In genomic region chr4:116149812-116150155, GRCm38 (mm10) we compare ENCODE assay signal across 8 mouse cellular contexts. TPM values are rescaled to one million over a fixed set of nuclear protein-coding genes. Genes with fewer than 3 reads are reported as not detected.
DNase-seq lines count a peak whose midpoint lies in the region; ATAC-seq and TF ChIP-seq lines count a peak whose summit lies in the region.

No protein-coding gene starts in this region.

- no peak for TF ChIP-seq CTCF in intestine, postnatal 0 days (IDR thresholded peaks at IDR 0.05; ENCODE audit: low read depth)

- H3K4me1 ChIP-seq in lung, embryonic 15.5 days = peaks cover 14% of the 10 kb centered on the region
- peaks cover 21% of the 10 kb centered on the region for H3K4me1 ChIP-seq in embryonic facial prominence, embryonic 15.5 days
- H3K4me1 ChIP-seq in intestine, postnatal 0 days (replicated peaks; ENCODE audit: control insufficient read depth, insufficient read depth, low read length) = no peaks in the 10 kb centered on the region
- peaks cover 7% of the 10 kb centered on the region for H3K4me1 ChIP-seq in neural tube, embryonic 14.5 days (ENCODE audit: control insufficient read depth, insufficient read depth, low read length)

- DNase-seq in lung, postnatal 25 days (ENCODE audit: low spot score) = no peak
- DNase-seq in yolk sac, embryonic 10.5 days (ENCODE audit: low spot score) = no peak
- no peak for DNase-seq in thymus, postnatal 4 days
- DNase-seq in retina, embryonic 14.5 days (ENCODE audit: low spot score) = no peak

- peak overlapping the region; percentile 76 for H3K4me3 ChIP-seq in lung, embryonic 15.5 days
- H3K4me3 ChIP-seq in embryonic facial prominence, embryonic 15.5 days (replicated peaks) = peak overlapping the region; percentile 76
- H3K4me3 ChIP-seq in intestine, postnatal 0 days (ENCODE audit: low read depth, low read length) = peak overlapping the region; percentile 55
- peak overlapping the region; percentile 70 for H3K4me3 ChIP-seq in neural tube, embryonic 14.5 days (ENCODE audit: low read depth, low read length)

- no peak for ATAC-seq in lung, embryonic 15.5 days (ENCODE audit: borderline replicate concordance, extremely low read depth, low FRiP score, low TSS enrichment)
- ATAC-seq in embryonic facial prominence, embryonic 15.5 days (ENCODE audit: insufficient number of reproducible peaks, low FRiP score, low TSS enrichment, low read depth) = no peak; the same call in 1 of the 2 replicates
- no peak for ATAC-seq in intestine, postnatal 0 days
- peak; percentile 13; the same call in 1 of the 2 replicates for ATAC-seq in neural tube, embryonic 14.5 days (ENCODE audit: low read depth)

- WGBS in lung, embryonic 15.5 days = 23% methylated on average over 6 of the region's 6 CpGs
- 15% methylated on average over 6 of the region's 6 CpGs for WGBS in embryonic facial prominence, embryonic 15.5 days
- 25% methylated on average over 6 of the region's 6 CpGs for WGBS in intestine, postnatal 0 days
- WGBS in neural tube, embryonic 14.5 days = 20% methylated on average over 6 of the region's 6 CpGs

- peaks cover 29% of the 10 kb centered on the region for H3K36me3 ChIP-seq in lung, embryonic 15.5 days
- H3K36me3 ChIP-seq in embryonic facial prominence, embryonic 15.5 days = peaks cover 30% of the 10 kb centered on the region
- H3K36me3 ChIP-seq in intestine, postnatal 0 days (ENCODE audit: control insufficient read depth, insufficient read depth) = peaks cover 28% of the 10 kb centered on the region
- peaks cover 18% of the 10 kb centered on the region for H3K36me3 ChIP-seq in neural tube, embryonic 14.5 days (ENCODE audit: control insufficient read depth, insufficient read depth, low read length)

- no peaks in the 10 kb centered on the region for H3K27me3 ChIP-seq in lung, embryonic 15.5 days
- H3K27me3 ChIP-seq in embryonic facial prominence, embryonic 15.5 days = no peaks in the 10 kb centered on the region
- H3K27me3 ChIP-seq in intestine, postnatal 0 days (replicated peaks; ENCODE audit: control insufficient read depth, insufficient read depth, low read length) = no peaks in the 10 kb centered on the region
- no peaks in the 10 kb centered on the region for H3K27me3 ChIP-seq in neural tube, embryonic 14.5 days (ENCODE audit: control insufficient read depth, insufficient read depth, low read length)

- H3K9ac ChIP-seq in lung, embryonic 15.5 days = peak overlapping the region; percentile 94
- peak overlapping the region; percentile 96 for H3K9ac ChIP-seq in embryonic facial prominence, embryonic 15.5 days
- H3K9ac ChIP-seq in intestine, postnatal 0 days (ENCODE audit: low read depth, low read length) = peak overlapping the region; percentile 78
- H3K9ac ChIP-seq in neural tube, embryonic 14.5 days (replicated peaks; ENCODE audit: low read depth, low read length) = peak overlapping the region; percentile 94

- peak overlapping the region; percentile 90 for H3K27ac ChIP-seq in lung, embryonic 15.5 days
- peak overlapping the region; percentile 95 for H3K27ac ChIP-seq in embryonic facial prominence, embryonic 15.5 days (replicated peaks)
- H3K27ac ChIP-seq in intestine, postnatal 0 days (ENCODE audit: low read depth, low read length) = peak overlapping the region; percentile 37; the same call in 1 of the 2 replicates
- peak overlapping the region; percentile 78 for H3K27ac ChIP-seq in neural tube, embryonic 14.5 days (ENCODE audit: low read depth, low read length)

- H3K4me2 ChIP-seq in lung, embryonic 15.5 days = peak overlapping the region; percentile 67
- H3K4me2 ChIP-seq in embryonic facial prominence, embryonic 15.5 days (replicated peaks) = peak overlapping the region; percentile 70
- peak overlapping the region; percentile 76 for H3K4me2 ChIP-seq in intestine, postnatal 0 days (replicated peaks; ENCODE audit: low read depth)
- H3K4me2 ChIP-seq in neural tube, embryonic 14.5 days (ENCODE audit: low read depth, low read length) = peak overlapping the region; percentile 73

- H3K9me3 ChIP-seq in lung, embryonic 15.5 days = no peaks in the 10 kb centered on the region
- H3K9me3 ChIP-seq in embryonic facial prominence, embryonic 15.5 days (replicated peaks) = no peaks in the 10 kb centered on the region
- no peaks in the 10 kb centered on the region for H3K9me3 ChIP-seq in intestine, postnatal 0 days (ENCODE audit: control insufficient read depth)
- no peaks in the 10 kb centered on the region for H3K9me3 ChIP-seq in neural tube, embryonic 14.5 days (ENCODE audit: control insufficient read depth, low read length)

RNA-seq across cellular contexts. Expression of gene Lurap1, which starts 1.4 kb away (rescaled TPM):
- polyA plus RNA-seq in lung, embryonic 15.5 days (2015; fragmentation: Nextera tagmentation; extraction: Ambion mirVana) = 2.8 and 3.3 TPM in 2 replicates
- 3.2 and 3.4 TPM in 2 replicates for polyA plus RNA-seq in embryonic facial prominence, embryonic 15.5 days (2015; fragmentation: Nextera tagmentation; extraction: Ambion mirVana)
- 0.56 and 0.68 TPM in 2 replicates for polyA plus RNA-seq in intestine, postnatal 0 days (2015; fragmentation: Nextera tagmentation; extraction: Ambion mirVana)
- polyA plus RNA-seq in neural tube, embryonic 14.5 days (2014; fragmentation: Nextera tagmentation; extraction: Ambion mirVana) = 2.1 and 2.9 TPM in 2 replicates

RNA-seq across cellular contexts. Expression of gene Tspan1, which starts 17.6 kb away (rescaled TPM):
- polyA plus RNA-seq in lung, embryonic 15.5 days (2015; fragmentation: Nextera tagmentation; extraction: Ambion mirVana) = 10.6 and 13.3 TPM in 2 replicates
- polyA plus RNA-seq in embryonic facial prominence, embryonic 15.5 days (2015; fragmentation: Nextera tagmentation; extraction: Ambion mirVana) = 5.9 and 9.7 TPM in 2 replicates
- polyA plus RNA-seq in intestine, postnatal 0 days (2015; fragmentation: Nextera tagmentation; extraction: Ambion mirVana) = 40.1 and 63.8 TPM in 2 replicates
- 0.09 TPM in 1 of 2 replicates, not detected in the other for polyA plus RNA-seq in neural tube, embryonic 14.5 days (2014; fragmentation: Nextera tagmentation; extraction: Ambion mirVana)

RNA-seq across cellular contexts. Expression of gene 1700042G07Rik, which starts 23.4 kb away (rescaled TPM):
- polyA plus RNA-seq in lung, embryonic 15.5 days (2015; fragmentation: Nextera tagmentation; extraction: Ambion mirVana) = not detected in 2 replicates
- not detected in 2 replicates for polyA plus RNA-seq in embryonic facial prominence, embryonic 15.5 days (2015; fragmentation: Nextera tagmentation; extraction: Ambion mirVana)
- not detected in 2 replicates for polyA plus RNA-seq in intestine, postnatal 0 days (2015; fragmentation: Nextera tagmentation; extraction: Ambion mirVana)
- polyA plus RNA-seq in neural tube, embryonic 14.5 days (2014; fragmentation: Nextera tagmentation; extraction: Ambion mirVana) = not detected in 2 replicates

RNA-seq across cellular contexts. Expression of gene Gm49337, which starts 23.4 kb away (rescaled TPM):
- not detected in 2 replicates for polyA plus RNA-seq in lung, embryonic 15.5 days (2015; fragmentation: Nextera tagmentation; extraction: Ambion mirVana)
- polyA plus RNA-seq in embryonic facial prominence, embryonic 15.5 days (2015; fragmentation: Nextera tagmentation; extraction: Ambion mirVana) = not detected in 2 replicates
- polyA plus RNA-seq in intestine, postnatal 0 days (2015; fragmentation: Nextera tagmentation; extraction: Ambion mirVana) = not detected in 2 replicates
- polyA plus RNA-seq in neural tube, embryonic 14.5 days (2014; fragmentation: Nextera tagmentation; extraction: Ambion mirVana) = not detected in 2 replicates

RNA-seq across cellular contexts. Expression of gene Pomgnt1, which starts 26.1 kb away (rescaled TPM):
- polyA plus RNA-seq in lung, embryonic 15.5 days (2015; fragmentation: Nextera tagmentation; extraction: Ambion mirVana) = 59.2 and 66.1 TPM in 2 replicates
- 61.5 and 65.2 TPM in 2 replicates for polyA plus RNA-seq in embryonic facial prominence, embryonic 15.5 days (2015; fragmentation: Nextera tagmentation; extraction: Ambion mirVana)
- 18.1 and 18.2 TPM in 2 replicates for polyA plus RNA-seq in intestine, postnatal 0 days (2015; fragmentation: Nextera tagmentation; extraction: Ambion mirVana)
- 73.5 and 74.0 TPM in 2 replicates for polyA plus RNA-seq in neural tube, embryonic 14.5 days (2014; fragmentation: Nextera tagmentation; extraction: Ambion mirVana)

Comparison
In these comparisons a context has a peak if more than half of its experiments do, and no peak if none do; other contexts are left out.
1. H3K27ac ChIP-seq: peak in every context shown above with its lines; median percentile 95 in embryonic facial prominence, embryonic 15.5 days; 90 in lung, embryonic 15.5 days; 78 in neural tube, embryonic 14.5 days; 37 in intestine, postnatal 0 days.